In genomic region chr6:112556401-112557165, GRCm38 (mm10) we compare ENCODE assay signal across 19 mouse cellular contexts.
A peak's percentile ranks its signal among the peaks of the same experiment; 100 is the strongest.
DNase-seq lines count a peak whose midpoint lies in the region; ATAC-seq lines count a peak whose summit lies in the region.
"Had no signal": no experiment of that assay in that cellular context is flagged by ENCODE, and none has a peak within 500 bp of the region (broad histone marks: within the 10 kb centered on the region; RNA-seq: fewer than 3 reads in every experiment).

No protein-coding gene starts in this region.

- ATAC-seq in frontal cortex, adult (ENCODE audit: low TSS enrichment) = peak; percentile 78
- ATAC-seq: activated CD4-positive, CD25-positive, alpha-beta regulatory T cell, adult 4 months; forebrain, embryonic 15.5 days; hindbrain, embryonic 16.5 days; liver, embryonic 12.5 days; liver, postnatal 0 days had no signal

- no peak for DNase-seq in frontal cortex, postnatal 25 days (ENCODE audit: low spot score in 2 of 2)
- DNase-seq in right cerebral cortex, adult 18-20 months = peak; percentile 32
- DNase-seq in right cerebral cortex, postnatal 14 days = no peak
- peak; percentile 9 to 12 for DNase-seq in adrenal gland, postnatal 36 days
- no peak for DNase-seq in retina, postnatal 1 day
- no peak for DNase-seq in B cell, adult 2 months
- DNase-seq: cerebellum, adult 2 months; cerebellum, postnatal 25 days; heart, postnatal 14 days; kidney, adult 2 months; kidney, postnatal 36 days; liver, postnatal 0 days; midbrain, embryonic 14.5 days; thymus, postnatal 14 days had no signal

Comparison
In these comparisons a context has a peak if more than half of its experiments do, and no peak if none do; other contexts are left out.
1. DNase-seq: peak in right cerebral cortex, adult 18-20 months (single experiment) and adrenal gland, postnatal 36 days (2 of 2); none in frontal cortex, postnatal 25 days (0 of 2), right cerebral cortex, postnatal 14 days (single experiment), retina, postnatal 1 day (single experiment) and B cell, adult 2 months (0 of 2).